Mouse (Mus musculus): ENCODE data around the gene Map3k5.

DNA sequence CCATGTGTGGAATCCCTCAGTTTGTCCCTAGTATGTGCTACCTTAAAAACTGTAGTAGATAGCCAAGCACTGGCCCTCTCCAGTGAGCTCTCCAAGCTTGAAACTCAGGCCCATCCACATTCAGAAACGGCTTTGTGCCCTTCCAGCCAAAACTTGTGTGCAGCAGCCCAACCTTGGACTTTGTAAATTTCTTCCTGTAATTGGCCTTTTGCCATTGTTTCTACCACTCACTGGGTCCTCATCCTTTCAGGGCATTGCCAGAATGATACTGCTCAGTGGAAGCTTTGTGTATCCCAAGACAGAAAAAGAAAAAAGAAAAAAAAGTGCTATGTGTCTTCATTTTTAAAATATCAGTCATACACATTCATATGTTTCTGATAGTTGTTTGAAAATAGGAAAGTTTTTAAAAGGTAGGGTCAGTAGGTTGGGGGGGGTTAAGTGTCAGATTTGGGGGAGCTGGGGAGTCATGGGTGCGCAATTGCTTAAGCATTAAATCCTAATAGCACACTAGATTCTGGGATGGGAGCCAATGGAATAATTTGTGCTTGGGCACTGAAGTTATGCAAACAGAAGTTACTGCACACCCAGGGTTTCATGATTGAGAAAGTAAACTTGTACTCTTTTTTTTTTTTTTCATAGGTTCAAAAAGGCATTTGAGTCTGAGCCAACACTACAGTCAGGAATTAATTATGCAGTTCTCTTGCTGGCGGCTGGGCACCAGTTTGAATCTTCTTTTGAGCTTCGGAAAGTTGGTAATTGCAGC lies 111.6 kb downstream of the Map3k5 start:
- no peak for TF ChIP-seq USF1 (IDR thresholded peaks at IDR 0.05; ENCODE audit: low read depth)
- TF ChIP-seq POLR2A (IDR thresholded peaks at IDR 0.05; ENCODE audit: insufficient read length, low read depth), result no peak
- TF ChIP-seq E2F4 (IDR thresholded peaks at IDR 0.05; ENCODE audit: insufficient read depth), result no peak
- no peak for TF ChIP-seq TCF3 (IDR thresholded peaks at IDR 0.05; ENCODE audit: insufficient read length, low read depth)
